Mouse (Mus musculus) c-Kit-positive CD71-positive TER-119-negative erythroid progenitor cells, embryonic 14.5 days (primary cell): ENCODE measurements around the gene Tigd3.

Experiments
- DNase-seq: peaks from one replicate; pipeline ENCODE4 v3.0.0-alpha.2; 2013; ENCODE audit warnings: low read depth

Tigd3 gene

GRCm38 (mm10) chr19:5847306-5847796, 46.6 kb downstream of the Tigd3 start:
- peak; percentile 32 for DNase-seq

GRCm38 (mm10) chr19:5846557-5847305, 47.2 kb downstream of the Tigd3 start:
- peak; percentile 84 for DNase-seq

GRCm38 (mm10) chr19:5846154-5846553, 47.8 kb downstream of the Tigd3 start:
- no peak for DNase-seq

GRCm38 (mm10) chr19:5845319-5846135, 48.4 kb downstream of the Tigd3 start:
- DNase-seq, result peak; percentile 89

GRCm38 (mm10) chr19:5844831-5845318, 49.1 kb downstream of the Tigd3 start:
- DNase-seq, result peak; percentile 17

- peak; percentile 42 for DNase-seq
Observed at GRCm38 (mm10) chr19:5843781-5844691, 49.9 kb downstream of the Tigd3 start.

- peak; percentile 29 for DNase-seq
Observed at GRCm38 (mm10) chr19:5842785-5843730, 50.9 kb downstream of the Tigd3 start.

- peak; percentile 37 for DNase-seq
Observed at GRCm38 (mm10) chr19:5841999-5842784, 51.8 kb downstream of the Tigd3 start.

- peak; percentile 21 for DNase-seq
Observed at GRCm38 (mm10) chr19:5841389-5841946, 52.5 kb downstream of the Tigd3 start.
